Mouse (Mus musculus): ENCODE results near the gene Rusc1. TPM values are rescaled to one million over a fixed set of nuclear protein-coding genes. Genes with fewer than 3 reads are reported as not detected.
A peak's percentile ranks its signal among the peaks of the same experiment; 100 is the strongest.

Rusc1 gene
- polyA plus RNA-seq, 1 experiment from 2014 or later: 28.0 TPM

DNA sequence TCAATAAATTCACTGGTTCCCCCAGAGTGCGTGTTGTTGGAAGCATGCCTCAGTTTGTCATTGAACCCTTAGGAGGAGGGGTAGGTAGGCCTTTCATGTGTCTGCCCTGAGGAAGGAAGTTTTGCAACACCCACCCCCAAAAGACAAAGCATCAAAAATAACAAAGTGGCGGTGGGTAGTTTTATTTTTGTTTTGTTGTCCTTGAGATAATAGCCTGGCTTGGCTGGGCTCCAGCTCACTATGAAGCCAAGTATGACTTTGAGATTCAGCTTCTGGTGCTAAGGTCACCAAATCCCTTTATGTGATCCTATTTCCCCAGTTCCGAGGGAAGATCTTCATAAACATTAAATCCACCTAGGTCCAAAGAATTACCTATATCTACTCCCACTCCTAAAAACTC is 31.1 kb upstream of the Rusc1 start:
- WGBS: 86% methylated on average over 3 of the region's 3 CpGs
- no peaks in the 10 kb centered on the region for H3K36me3 ChIP-seq (ENCODE audit: control insufficient read depth, insufficient read depth, low read length)
- H3K4me3 ChIP-seq (ENCODE audit: low read depth, low read length): no peak overlapping the region
- no peak for ATAC-seq (ENCODE audit: low FRiP score)
- no peak overlapping the region for H3K9ac ChIP-seq (ENCODE audit: low read length)
- H3K27me3 ChIP-seq (ENCODE audit: control insufficient read depth, insufficient read depth, low read length): no peaks in the 10 kb centered on the region
- no peak overlapping the region for H3K27ac ChIP-seq (ENCODE audit: low read depth, low read length)
- no peak overlapping the region for H3K4me2 ChIP-seq
- no peak for DNase-seq (ENCODE audit: low spot score, missing footprints)
- no peaks in the 10 kb centered on the region for H3K9me3 ChIP-seq (ENCODE audit: control insufficient read depth, low read length)
- H3K4me1 ChIP-seq (ENCODE audit: control insufficient read depth, insufficient read depth, low read length): no peaks in the 10 kb centered on the region

DNA sequence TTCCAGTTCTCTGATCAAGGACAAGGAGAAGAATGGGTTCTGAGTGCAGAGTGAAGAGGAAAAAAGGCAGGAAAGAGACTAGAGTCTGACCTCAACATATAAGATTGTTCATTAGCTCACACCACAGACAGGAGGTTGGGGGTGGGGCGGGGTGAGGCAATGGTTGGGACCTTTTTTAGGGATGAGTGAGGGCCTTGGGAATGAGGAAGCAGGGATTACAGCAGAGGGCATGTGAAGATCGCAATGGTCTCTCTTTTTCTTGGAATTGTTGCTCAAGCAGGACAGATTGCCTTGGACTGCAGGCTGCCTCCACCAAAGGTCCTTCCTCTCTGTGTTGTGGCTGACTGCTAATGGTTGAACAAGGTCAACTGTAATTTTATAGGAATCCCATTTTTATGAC is 30.2 kb upstream of the Rusc1 start:
- no peak overlapping the region for H3K4me2 ChIP-seq
- H3K4me3 ChIP-seq (ENCODE audit: low read depth, low read length): no peak overlapping the region
- H3K27ac ChIP-seq (ENCODE audit: low read depth, low read length): no peak overlapping the region
- DNase-seq (ENCODE audit: low spot score, missing footprints): no peak
- no peaks in the 10 kb centered on the region for H3K36me3 ChIP-seq (ENCODE audit: control insufficient read depth, insufficient read depth, low read length)
- H3K4me1 ChIP-seq (ENCODE audit: control insufficient read depth, insufficient read depth, low read length): no peaks in the 10 kb centered on the region
- no peaks in the 10 kb centered on the region for H3K9me3 ChIP-seq (ENCODE audit: control insufficient read depth, low read length)
- no peaks in the 10 kb centered on the region for H3K27me3 ChIP-seq (ENCODE audit: control insufficient read depth, insufficient read depth, low read length)
- ATAC-seq (ENCODE audit: low FRiP score): no peak
- H3K9ac ChIP-seq (ENCODE audit: low read length): no peak overlapping the region
- 78% methylated on average over 2 of the region's 2 CpGs for WGBS

GRCm38 (mm10) chr3:89115522-89115921 is 22.4 kb upstream of the Rusc1 start:
- Histone ChIP-seq H3K36me3 (ENCODE audit: control insufficient read depth, insufficient read depth, low read length) (no peaks in the 10 kb centered on the region), H3K9me3 (ENCODE audit: control insufficient read depth, low read length) (no peaks in the 10 kb centered on the region), H3K4me1 (ENCODE audit: control insufficient read depth, insufficient read depth, low read length) (no peaks in the 10 kb centered on the region), H3K9ac (ENCODE audit: low read length) (no peak overlapping the region), H3K4me2 (no peak overlapping the region), H3K4me3 (ENCODE audit: low read depth, low read length) (no peak overlapping the region), H3K27me3 (ENCODE audit: control insufficient read depth, insufficient read depth, low read length) (no peaks in the 10 kb centered on the region), H3K27ac (ENCODE audit: low read depth, low read length) (no peak overlapping the region)
- ATAC-seq (ENCODE audit: low FRiP score): no peak
- DNase-seq (ENCODE audit: low spot score, missing footprints): no peak
- 4% methylated on average over 2 of the region's 2 CpGs for WGBS

DNA sequence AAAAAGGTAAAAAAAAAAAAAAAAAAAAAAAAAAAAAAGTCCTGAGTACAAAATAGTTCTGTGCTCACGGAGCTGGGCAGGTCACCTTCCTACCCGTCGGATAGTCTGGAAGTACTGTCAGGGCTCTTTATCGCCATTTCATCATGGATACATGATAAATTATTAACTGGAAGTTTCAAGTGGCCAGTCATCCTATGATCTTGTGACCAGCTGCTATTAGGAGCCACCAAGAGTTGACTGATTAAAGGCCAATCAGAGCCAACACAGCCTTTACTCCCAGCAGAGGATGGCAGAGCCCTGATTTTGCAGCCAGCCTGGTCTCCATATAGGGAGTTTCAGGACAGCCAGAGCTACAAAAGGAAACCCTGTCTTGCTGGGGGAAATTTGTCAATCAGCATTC is 19.9 kb upstream of the Rusc1 start:
- H3K27me3 ChIP-seq (ENCODE audit: control insufficient read depth, insufficient read depth, low read length): no peaks in the 10 kb centered on the region
- H3K27ac ChIP-seq (ENCODE audit: low read depth, low read length): no peak overlapping the region
- ATAC-seq (ENCODE audit: low FRiP score) (no peak), DNase-seq (ENCODE audit: low spot score, missing footprints) (no peak)
- H3K4me1 ChIP-seq (ENCODE audit: control insufficient read depth, insufficient read depth, low read length): no peaks in the 10 kb centered on the region
- no peak overlapping the region for H3K9ac ChIP-seq (ENCODE audit: low read length)
- no peak overlapping the region for H3K4me2 ChIP-seq
- no peaks in the 10 kb centered on the region for H3K36me3 ChIP-seq (ENCODE audit: control insufficient read depth, insufficient read depth, low read length)
- WGBS: 91% methylated on average over 4 of the region's 4 CpGs
- no peak overlapping the region for H3K4me3 ChIP-seq (ENCODE audit: low read depth, low read length)
- no peaks in the 10 kb centered on the region for H3K9me3 ChIP-seq (ENCODE audit: control insufficient read depth, low read length)

DNA sequence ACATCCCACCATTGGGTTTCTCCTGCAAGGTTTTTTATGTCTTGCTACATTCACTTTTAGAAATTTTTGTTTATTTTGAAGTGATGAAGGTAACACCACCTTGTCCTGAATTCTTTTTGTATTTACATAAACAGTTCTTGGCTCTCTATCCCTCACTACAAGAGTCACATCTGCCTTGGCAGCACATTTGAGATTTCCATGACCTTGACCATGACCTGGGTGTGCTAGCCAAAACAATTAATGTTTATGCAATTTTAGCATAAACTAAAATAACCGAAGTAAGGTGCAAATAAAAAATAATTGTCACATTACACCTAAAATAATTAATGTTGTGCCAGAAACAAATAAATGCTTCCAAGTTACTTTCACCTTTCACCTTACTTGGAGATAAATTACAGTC is 15.0 kb upstream of the Rusc1 start:
- no peak for DNase-seq (ENCODE audit: low spot score, missing footprints)
- WGBS: 67% methylated on average over 1 of the region's 1 CpGs
- Histone ChIP-seq H3K27me3 (ENCODE audit: control insufficient read depth, insufficient read depth, low read length) (no peaks in the 10 kb centered on the region), H3K27ac (ENCODE audit: low read depth, low read length) (no peak overlapping the region), H3K4me3 (ENCODE audit: low read depth, low read length) (no peak overlapping the region), H3K9ac (ENCODE audit: low read length) (no peak overlapping the region), H3K36me3 (ENCODE audit: control insufficient read depth, insufficient read depth, low read length) (no peaks in the 10 kb centered on the region), H3K4me1 (ENCODE audit: control insufficient read depth, insufficient read depth, low read length) (no peaks in the 10 kb centered on the region), H3K4me2 (no peak overlapping the region), H3K9me3 (ENCODE audit: control insufficient read depth, low read length) (no peaks in the 10 kb centered on the region)
- no peak for ATAC-seq (ENCODE audit: low FRiP score)

DNA sequence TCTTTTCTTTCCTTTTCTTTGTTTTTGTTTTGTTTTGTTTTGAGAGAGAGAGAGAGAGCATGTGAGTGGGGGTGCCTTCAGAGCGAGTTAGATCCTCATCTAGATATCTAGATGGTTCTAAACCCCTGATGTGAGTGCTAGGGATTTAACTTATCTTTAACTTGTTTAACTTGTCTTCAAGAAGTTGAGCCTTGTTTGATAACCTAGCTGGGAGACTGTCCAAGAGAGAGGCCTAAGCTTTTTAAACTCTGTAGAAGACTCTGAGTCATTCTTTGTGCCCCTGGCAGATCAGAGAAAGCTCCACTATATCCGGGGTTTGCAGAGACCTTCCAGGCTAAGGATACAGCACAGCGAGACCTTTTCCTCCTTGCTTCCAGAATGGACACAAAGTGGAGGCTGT is 14.4 kb upstream of the Rusc1 start:
- Histone ChIP-seq H3K27ac (ENCODE audit: low read depth, low read length) (no peak overlapping the region), H3K4me2 (no peak overlapping the region), H3K9me3 (ENCODE audit: control insufficient read depth, low read length) (no peaks in the 10 kb centered on the region), H3K9ac (ENCODE audit: low read length) (no peak overlapping the region), H3K4me1 (ENCODE audit: control insufficient read depth, insufficient read depth, low read length) (no peaks in the 10 kb centered on the region; the same call in 1 of the 2 replicates), H3K27me3 (ENCODE audit: control insufficient read depth, insufficient read depth, low read length) (no peaks in the 10 kb centered on the region), H3K36me3 (ENCODE audit: control insufficient read depth, insufficient read depth, low read length) (no peaks in the 10 kb centered on the region), H3K4me3 (ENCODE audit: low read depth, low read length) (no peak overlapping the region)
- WGBS: 75% methylated on average over 3 of the region's 3 CpGs
- ATAC-seq (ENCODE audit: low FRiP score) (no peak), DNase-seq (ENCODE audit: low spot score, missing footprints) (no peak)

DNA sequence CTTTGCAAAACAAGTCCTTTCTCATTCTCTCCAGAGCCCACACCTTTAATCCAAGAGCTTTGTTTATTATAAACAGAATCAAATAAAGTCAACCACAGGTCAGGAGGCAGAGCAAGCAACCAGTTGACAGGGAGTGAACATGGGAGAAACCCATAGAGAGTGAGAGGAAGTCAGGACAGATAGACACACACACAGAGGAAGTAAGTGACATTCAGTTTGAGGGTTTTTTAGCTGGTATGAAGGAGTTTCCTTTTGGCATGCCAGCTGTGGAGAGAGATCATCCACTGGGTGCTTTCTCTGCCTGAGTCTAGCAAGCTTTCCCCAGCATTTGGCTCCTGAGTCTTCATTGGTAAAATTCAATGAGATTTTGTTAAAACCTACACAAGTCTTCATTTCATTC is 13.8 kb upstream of the Rusc1 start:
- Histone ChIP-seq H3K4me1 (ENCODE audit: control insufficient read depth, insufficient read depth, low read length) (no peaks in the 10 kb centered on the region; the same call in 1 of the 2 replicates), H3K4me2 (no peak overlapping the region), H3K9ac (ENCODE audit: low read length) (no peak overlapping the region), H3K27me3 (ENCODE audit: control insufficient read depth, insufficient read depth, low read length) (no peaks in the 10 kb centered on the region), H3K9me3 (ENCODE audit: control insufficient read depth, low read length) (no peaks in the 10 kb centered on the region), H3K27ac (ENCODE audit: low read depth, low read length) (no peak overlapping the region), H3K36me3 (ENCODE audit: control insufficient read depth, insufficient read depth, low read length) (no peaks in the 10 kb centered on the region), H3K4me3 (ENCODE audit: low read depth, low read length) (no peak overlapping the region)
- ATAC-seq (ENCODE audit: low FRiP score) (no peak), DNase-seq (ENCODE audit: low spot score, missing footprints) (no peak)

DNA sequence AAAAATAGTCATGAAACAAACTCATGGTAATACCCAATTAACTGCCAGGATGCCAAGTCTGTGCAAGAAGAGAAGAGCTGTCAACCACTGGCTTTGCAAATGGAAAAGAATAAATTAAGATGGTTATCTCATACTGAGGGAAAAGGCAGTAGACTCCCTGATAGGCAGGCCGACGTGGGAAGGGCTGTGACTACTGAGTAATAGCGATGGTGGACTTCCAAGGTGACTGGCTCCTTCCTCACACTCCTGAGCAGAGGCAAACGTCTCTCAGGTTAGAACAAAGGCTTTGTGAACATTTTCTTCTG is 10.1 kb upstream of the Rusc1 start:
- 79% methylated on average over 4 of the region's 4 CpGs for WGBS
- ATAC-seq (ENCODE audit: low FRiP score) (no peak), DNase-seq (ENCODE audit: low spot score, missing footprints) (no peak)
- Histone ChIP-seq H3K27me3 (ENCODE audit: control insufficient read depth, insufficient read depth, low read length) (no peaks in the 10 kb centered on the region), H3K27ac (ENCODE audit: low read depth, low read length) (no peak overlapping the region), H3K4me2 (no peak overlapping the region), H3K4me3 (ENCODE audit: low read depth, low read length) (no peak overlapping the region), H3K4me1 (ENCODE audit: control insufficient read depth, insufficient read depth, low read length) (peaks cover 18% of the 10 kb centered on the region), H3K36me3 (ENCODE audit: control insufficient read depth, insufficient read depth, low read length) (peaks cover 3% of the 10 kb centered on the region; the same call in 1 of the 2 replicates), H3K9me3 (ENCODE audit: control insufficient read depth, low read length) (no peaks in the 10 kb centered on the region), H3K9ac (ENCODE audit: low read length) (no peak overlapping the region)

- Histone ChIP-seq H3K4me3 (ENCODE audit: low read depth, low read length) (peak overlapping the region; percentile 87; the same call in 1 of the 2 replicates), H3K36me3 (ENCODE audit: control insufficient read depth, insufficient read depth, low read length) (peaks cover 3% of the 10 kb centered on the region; the same call in 1 of the 2 replicates), H3K9ac (ENCODE audit: low read length) (no peak overlapping the region; the same call in 1 of the 2 replicates), H3K4me2 (peak overlapping the region; percentile 40), H3K27ac (ENCODE audit: low read depth, low read length) (peak overlapping the region; percentile 60; the same call in 1 of the 2 replicates), H3K9me3 (ENCODE audit: control insufficient read depth, low read length) (no peaks in the 10 kb centered on the region), H3K27me3 (ENCODE audit: control insufficient read depth, insufficient read depth, low read length) (no peaks in the 10 kb centered on the region), H3K4me1 (ENCODE audit: control insufficient read depth, insufficient read depth, low read length) (peaks cover 18% of the 10 kb centered on the region)
- no peak for DNase-seq (ENCODE audit: low spot score, missing footprints)
- 61% methylated on average over 12 of the region's 12 CpGs for WGBS
- ATAC-seq (ENCODE audit: low FRiP score): no peak
Observed at GRCm38 (mm10) chr3:89102495-89103290, 9.6 kb upstream of the Rusc1 start.
